ENCODE assay signal across 19 mouse cellular contexts in the genomic region with DNA sequence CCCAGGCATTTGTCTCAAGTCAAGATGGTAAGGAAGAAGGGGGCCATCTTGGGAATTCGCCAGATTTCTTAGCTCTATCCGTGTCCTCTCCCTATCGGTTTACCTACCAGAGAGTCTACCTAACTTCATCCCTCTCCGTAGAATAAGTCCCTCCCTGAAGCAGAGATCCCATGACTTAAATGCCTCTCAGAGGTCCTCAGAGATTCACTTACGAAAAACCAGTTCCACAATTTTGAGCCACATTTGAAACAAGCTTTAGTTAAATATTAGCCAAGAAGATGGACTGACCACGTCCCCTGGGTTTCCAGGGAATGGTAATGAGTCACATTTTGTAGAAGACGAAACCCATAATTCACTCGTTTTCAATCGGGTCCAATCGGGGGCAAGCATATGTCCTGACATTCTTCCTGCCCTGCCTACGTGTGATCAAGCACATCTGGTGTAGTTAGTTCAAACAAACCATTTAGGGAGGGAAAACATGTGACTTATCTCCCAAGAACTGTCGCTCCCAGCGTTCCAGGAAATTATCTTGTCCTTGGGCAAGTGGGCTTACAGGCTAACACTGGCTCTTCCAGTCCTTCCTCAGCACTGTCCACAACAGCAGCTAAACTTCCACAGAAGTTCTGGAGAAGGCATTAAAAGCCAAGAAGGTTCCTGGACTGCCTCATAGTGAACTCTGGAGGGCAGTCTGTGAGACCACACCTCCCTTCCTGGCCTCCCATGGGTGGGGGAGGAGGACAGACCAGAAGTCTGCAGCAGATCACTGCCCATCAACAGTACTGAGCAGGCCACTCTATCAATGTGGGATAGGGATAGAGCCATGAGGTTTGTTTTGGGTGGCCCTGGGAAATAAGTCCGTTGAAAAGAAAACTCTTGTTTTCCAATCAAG. TPM values are rescaled to one million over a fixed set of nuclear protein-coding genes. Genes with fewer than 3 reads are reported as not detected.
A peak's percentile ranks its signal among the peaks of the same experiment; 100 is the strongest.
DNase-seq lines count a peak whose midpoint lies in the region; ATAC-seq and TF ChIP-seq lines count a peak whose summit lies in the region.
"Had no signal": no experiment of that assay in that cellular context is flagged by ENCODE, and none has a peak within 500 bp of the region (broad histone marks: within the 10 kb centered on the region; RNA-seq: fewer than 3 reads in every experiment).

No protein-coding gene starts in this region.

- no peak for TF ChIP-seq CTCF in liver, adult 2 months (IDR thresholded peaks at IDR 0.05; ENCODE audit: low read depth, low read length)

- H3K36me3 ChIP-seq in liver, adult 2 months (ENCODE audit: control insufficient read depth, insufficient read depth, low read length): no peaks in the 10 kb centered on the region
- no peaks in the 10 kb centered on the region for H3K36me3 ChIP-seq in stomach, embryonic 16.5 days (ENCODE audit: control insufficient read depth, insufficient read depth, low read length)
- H3K36me3 ChIP-seq: forebrain, embryonic 15.5 days; hindbrain, embryonic 15.5 days; limb, embryonic 10.5 days had no signal

- 33% methylated on average over 14 of the region's 14 CpGs for WGBS in liver, adult 2 months
- WGBS in stomach, embryonic 16.5 days: 35% methylated on average over 14 of the region's 14 CpGs

- DNase-seq in kidney, adult 18-20 months: peak; percentile 11
- DNase-seq in kidney, adult 8-10 months: no peak
- DNase-seq in ovary, adult 18-20 months (ENCODE audit: low spot score): peak; percentile 21
- DNase-seq in ovary, postnatal 10 days (ENCODE audit: low spot score): no peak
- peak; percentile 58 for DNase-seq in liver, adult 2 months (ENCODE audit: extremely low read depth, low read depth, low spot score)
- DNase-seq in thymus, postnatal 36 days: no peak
- DNase-seq in cerebellum, adult 9-10 months: no peak
- DNase-seq: adrenal gland, postnatal 25 days; cerebellum, postnatal 10 days; embryo, embryonic 11 days; gastrocnemius, postnatal 10 days; heart, adult 2 months; midbrain, embryonic 14.5 days; right cerebral cortex, postnatal 4 days; thymus, postnatal 25 days had no signal

- TF ChIP-seq POLR2A in liver, adult 2 months (IDR thresholded peaks at IDR 0.05; ENCODE audit: extremely low read depth, insufficient read depth, low read length): no peak

- H3K27me3 ChIP-seq in liver, adult 2 months (ENCODE audit: control insufficient read depth, insufficient read depth, low read length): no peaks in the 10 kb centered on the region
- no peaks in the 10 kb centered on the region for H3K27me3 ChIP-seq in stomach, embryonic 16.5 days (ENCODE audit: control insufficient read depth, insufficient read depth, low read length)
- H3K27me3 ChIP-seq: forebrain, embryonic 15.5 days; hindbrain, embryonic 15.5 days had no signal

- H3K79me2 ChIP-seq in liver, adult 2 months (ENCODE audit: control insufficient read depth, insufficient read depth, low read length): no peaks in the 10 kb centered on the region

- peak; percentile 55 for ATAC-seq in stomach, embryonic 16.5 days (ENCODE audit: insufficient read depth, low FRiP score)
- ATAC-seq: forebrain, embryonic 15.5 days had no signal

- H3K4me1 ChIP-seq in liver, adult 2 months (ENCODE audit: control insufficient read depth, insufficient read depth, low read length): peaks cover 12% of the 10 kb centered on the region; the same call in 1 of the 2 replicates
- H3K4me1 ChIP-seq in stomach, embryonic 16.5 days (ENCODE audit: control insufficient read depth, insufficient read depth, low read length): peaks cover 11% of the 10 kb centered on the region; the same call in 1 of the 2 replicates
- H3K4me1 ChIP-seq: forebrain, embryonic 15.5 days; hindbrain, embryonic 15.5 days; limb, embryonic 10.5 days had no signal

- H3K27ac ChIP-seq in liver, adult 2 months (replicated peaks; ENCODE audit: insufficient read depth, low read depth, low read length): peak overlapping the region; percentile 76
- peak overlapping the region; percentile 43 for H3K27ac ChIP-seq in stomach, embryonic 16.5 days (ENCODE audit: low read length)
- H3K27ac ChIP-seq: forebrain, embryonic 15.5 days; heart, adult 2 months; hindbrain, embryonic 15.5 days; limb, embryonic 10.5 days had no signal

- peak overlapping the region; percentile 26 for H3K9ac ChIP-seq in liver, adult 2 months (ENCODE audit: low read depth, low read length)
- H3K9ac ChIP-seq in stomach, embryonic 16.5 days (ENCODE audit: low read length): no peak overlapping the region
- H3K9ac ChIP-seq: forebrain, embryonic 15.5 days; hindbrain, embryonic 15.5 days had no signal

- no peak overlapping the region for H3K4me3 ChIP-seq in liver, adult 2 months (ENCODE audit: insufficient read depth, low read depth, low read length)
- no peak overlapping the region for H3K4me3 ChIP-seq in stomach, embryonic 16.5 days (replicated peaks; ENCODE audit: low read length)
- H3K4me3 ChIP-seq: forebrain, embryonic 15.5 days; heart, adult 2 months; hindbrain, embryonic 15.5 days; limb, embryonic 10.5 days had no signal

- H3K9me3 ChIP-seq in stomach, embryonic 16.5 days (replicated peaks; ENCODE audit: control insufficient read depth, low read length): 0 out of 2 replicates have a peak, but pooled peaks cover 2% of the 10 kb centered on the region
- H3K9me3 ChIP-seq: forebrain, embryonic 15.5 days; hindbrain, embryonic 15.5 days; limb, embryonic 10.5 days had no signal

- peak overlapping the region; percentile 17; the same call in 1 of the 2 replicates for H3K4me2 ChIP-seq in stomach, embryonic 16.5 days (ENCODE audit: low read depth, low read length)
- H3K4me2 ChIP-seq: forebrain, embryonic 15.5 days; hindbrain, embryonic 15.5 days had no signal

RNA-seq across cellular contexts. Expression of a gene that starts 38.9 kb away (rescaled TPM):
- total RNA-seq in liver, adult 2 months (2014; rRNA removed): 0.54 and 1.1 TPM in 2 replicates
- 0.15 and 0.21 TPM in 2 replicates for polyA plus RNA-seq in liver, adult 2 months (2012; rRNA removed)
- 0.49 and 0.66 TPM in 2 replicates for polyA plus RNA-seq in stomach, embryonic 16.5 days (2015; fragmentation: Nextera tagmentation; extraction: Ambion mirVana)

Comparison
In these comparisons a context has a peak if more than half of its experiments do, and no peak if none do; other contexts are left out.
1. DNase-seq: peak in kidney, adult 18-20 months (single experiment), ovary, adult 18-20 months (single experiment) and liver, adult 2 months (single experiment); none in kidney, adult 8-10 months (0 of 2), ovary, postnatal 10 days (single experiment), thymus, postnatal 36 days (0 of 2) and cerebellum, adult 9-10 months (single experiment).